Mouse (Mus musculus): ENCODE results near the gene Glp1r. TPM values are rescaled to one million over a fixed set of nuclear protein-coding genes. Genes with fewer than 3 reads are reported as not detected.

Glp1r gene
- total RNA-seq, 2 experiments from 2014 or later: 0.86 to 2.1 TPM

DNA sequence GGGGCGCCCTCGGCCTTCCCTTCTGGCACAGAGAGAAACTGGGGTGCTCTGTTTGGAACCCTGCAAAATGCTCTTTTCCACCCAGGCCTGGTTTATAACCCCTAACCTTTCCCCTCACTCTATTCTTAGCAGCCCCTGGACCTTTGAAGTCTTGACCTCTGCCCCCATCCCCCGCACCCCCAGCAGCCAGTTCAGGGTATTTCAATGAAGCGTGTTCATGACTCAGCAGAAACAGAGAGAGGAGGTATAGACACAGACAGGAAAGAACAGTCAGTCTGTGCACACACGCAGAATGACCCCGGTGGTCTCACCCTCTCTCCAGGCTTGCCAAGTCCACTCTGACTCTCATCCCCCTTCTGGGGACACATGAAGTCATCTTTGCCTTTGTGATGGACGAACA is 29.2 kb downstream of the Glp1r start:
- Histone ChIP-seq H3K27ac (no peak overlapping the region), H3K4me3 (no peak overlapping the region)
- no peak for DNase-seq (ENCODE audit: extremely low spot score in 1 of 2, low spot score in 2 of 2)
- intact Hi-C loops (cut with DNase I): no loop called here
- TF ChIP-seq CTCF (IDR thresholded peaks at IDR 0.05): no peak

- DNase-seq (ENCODE audit: extremely low spot score in 1 of 2, low spot score in 2 of 2): no peak
- H3K27ac ChIP-seq: no peak overlapping the region
- H3K4me3 ChIP-seq: no peak overlapping the region
- intact Hi-C loops (cut with DNase I): no loop called here
- TF ChIP-seq CTCF (IDR thresholded peaks at IDR 0.05): no peak
Measured at GRCm38 (mm10) chr17:30932836-30933235, 31.2 kb downstream of the Glp1r start.

GRCm38 (mm10) chr17:30935301-30935700 is 33.7 kb downstream of the Glp1r start:
- no peak for TF ChIP-seq CTCF (IDR thresholded peaks at IDR 0.05)
- Histone ChIP-seq H3K27ac (no peak overlapping the region), H3K4me3 (no peak overlapping the region)
- no peak for DNase-seq (ENCODE audit: extremely low spot score in 1 of 2, low spot score in 2 of 2)
- intact Hi-C loops (cut with DNase I): no loop called here

GRCm38 (mm10) chr17:30938554-30938953 is 36.9 kb downstream of the Glp1r start:
- intact Hi-C loops (cut with DNase I): no loop called here
- TF ChIP-seq CTCF (IDR thresholded peaks at IDR 0.05): no peak
- DNase-seq (ENCODE audit: extremely low spot score in 1 of 2, low spot score in 2 of 2): no peak
- Histone ChIP-seq H3K27ac (no peak overlapping the region), H3K4me3 (no peak overlapping the region)

GRCm38 (mm10) chr17:30948382-30948781 is 46.8 kb downstream of the Glp1r start:
- TF ChIP-seq CTCF (IDR thresholded peaks at IDR 0.05): no peak
- no peak overlapping the region for H3K4me3 ChIP-seq
- H3K27ac ChIP-seq: no peak overlapping the region
- DNase-seq (ENCODE audit: extremely low spot score in 1 of 2, low spot score in 2 of 2): no peak
- intact Hi-C loops (cut with DNase I): no loop called here

DNA sequence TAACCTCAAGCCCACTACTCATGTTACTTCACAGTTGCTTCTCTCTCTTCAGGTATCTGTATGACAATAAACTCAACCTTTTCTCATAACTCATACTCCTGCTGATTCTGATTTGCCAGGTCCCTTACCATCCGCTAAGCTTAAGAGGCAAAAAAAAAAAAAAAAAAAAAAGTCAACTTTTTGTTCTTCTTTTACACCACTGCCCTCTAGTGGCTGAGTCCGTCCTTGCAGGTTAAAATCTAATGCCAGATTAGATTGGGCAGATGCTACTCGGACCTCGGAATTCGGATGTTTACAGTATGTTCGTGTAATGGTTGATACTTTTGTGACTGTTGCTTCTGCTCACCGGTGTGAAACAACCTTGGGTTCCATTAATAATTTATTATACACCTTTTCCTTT is 49.2 kb downstream of the Glp1r start:
- intact Hi-C loops (cut with DNase I): loop anchor here (1.0 to 2.0 kb wide), 3 partner anchors 133 to 214 kb away; no protein-coding TSS in a partner anchor
- peak; percentile 86 for TF ChIP-seq CTCF (IDR thresholded peaks at IDR 0.05)
- Histone ChIP-seq H3K4me3 (no peak overlapping the region), H3K27ac (no peak overlapping the region)
- DNase-seq (ENCODE audit: extremely low spot score in 1 of 2, low spot score in 2 of 2): peak; percentile 62 to 76

GRCm38 (mm10) chr17:30951600-30951999 is 50.0 kb downstream of the Glp1r start:
- intact Hi-C loops (cut with DNase I): loop anchor here (2.0 kb wide), 2 partner anchors 205 to 215 kb away; no protein-coding TSS in a partner anchor
- Histone ChIP-seq H3K4me3 (no peak overlapping the region), H3K27ac (no peak overlapping the region)
- no peak for TF ChIP-seq CTCF (IDR thresholded peaks at IDR 0.05)
- no peak for DNase-seq (ENCODE audit: extremely low spot score in 1 of 2, low spot score in 2 of 2)

- intact Hi-C loops (cut with DNase I): no loop called here
- Histone ChIP-seq H3K27ac (no peak within 1 kb of the TSS), H3K4me3 (no peak within 1 kb of the TSS)
- no peak for DNase-seq (ENCODE audit: extremely low spot score in 1 of 2, low spot score in 2 of 2)
- no peak for TF ChIP-seq CTCF (IDR thresholded peaks at IDR 0.05)
Measured at GRCm38 (mm10) chr17:30954340-30954739, 52.7 kb downstream of the Glp1r start, which contains the start of gene Umodl1. Gene Umodl1 (plus strand): TSS chr17:30954640.

DNA sequence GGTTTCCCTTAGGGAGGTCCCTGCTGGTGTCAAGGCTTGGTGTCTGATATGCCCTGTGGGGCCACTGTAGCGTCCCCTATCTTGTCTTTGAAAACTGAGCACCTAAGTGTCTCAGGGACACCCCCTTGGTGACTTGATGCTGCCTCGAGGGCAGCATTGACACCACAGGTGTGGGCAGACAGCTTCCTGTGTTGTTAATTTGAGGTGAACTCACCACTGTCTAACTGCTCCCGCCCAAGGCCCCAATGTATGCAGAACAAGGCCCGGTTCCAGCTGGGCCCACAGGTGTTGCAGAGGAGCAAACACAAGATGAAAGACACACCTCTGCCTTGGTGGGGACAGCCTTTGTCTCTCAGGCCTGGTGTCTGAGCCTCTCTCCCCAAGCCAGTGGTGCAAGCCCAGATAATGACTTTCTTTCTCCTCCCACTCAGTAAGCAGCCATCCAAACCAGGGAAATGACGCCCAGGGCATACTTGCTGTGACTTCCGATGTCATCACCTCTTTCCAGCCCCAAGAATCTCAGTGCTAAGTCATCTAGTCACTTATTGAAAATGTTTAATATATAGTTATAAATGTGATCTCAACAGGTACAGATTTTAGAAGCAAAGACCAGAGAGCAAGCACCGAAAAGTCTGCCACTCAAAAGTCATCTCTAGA is 60.4 kb downstream of the Glp1r start:
- intact Hi-C loops (cut with DNase I): no loop called here
- Histone ChIP-seq H3K4me3 (no peak overlapping the region), H3K27ac (no peak overlapping the region)
- no peak for TF ChIP-seq CTCF (IDR thresholded peaks at IDR 0.05)
- DNase-seq (ENCODE audit: extremely low spot score in 1 of 2, low spot score in 2 of 2): no peak

DNA sequence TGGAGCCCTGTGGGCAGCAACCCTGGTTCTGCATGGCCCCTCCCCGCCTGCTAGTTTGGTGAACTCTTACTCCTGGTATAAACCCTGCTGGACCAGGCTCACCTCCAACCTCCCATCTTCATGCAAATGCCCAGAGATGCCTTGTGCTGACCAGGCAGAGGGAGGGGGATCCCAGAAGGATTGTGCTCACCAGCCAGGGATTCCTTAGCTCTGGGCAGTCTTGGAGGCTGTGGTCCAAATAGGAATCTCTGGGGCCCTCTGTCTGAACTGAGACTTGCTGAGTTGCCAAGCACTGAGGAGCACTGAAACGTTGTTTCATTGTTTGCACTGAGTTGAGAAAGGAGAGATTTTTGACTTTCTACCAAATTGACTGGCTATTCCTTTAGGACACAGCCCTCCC is 61.3 kb downstream of the Glp1r start:
- H3K4me3 ChIP-seq: no peak overlapping the region
- H3K27ac ChIP-seq: no peak overlapping the region
- intact Hi-C loops (cut with DNase I): no loop called here
- no peak for TF ChIP-seq CTCF (IDR thresholded peaks at IDR 0.05)
- DNase-seq (ENCODE audit: extremely low spot score in 1 of 2, low spot score in 2 of 2): no peak

DNA sequence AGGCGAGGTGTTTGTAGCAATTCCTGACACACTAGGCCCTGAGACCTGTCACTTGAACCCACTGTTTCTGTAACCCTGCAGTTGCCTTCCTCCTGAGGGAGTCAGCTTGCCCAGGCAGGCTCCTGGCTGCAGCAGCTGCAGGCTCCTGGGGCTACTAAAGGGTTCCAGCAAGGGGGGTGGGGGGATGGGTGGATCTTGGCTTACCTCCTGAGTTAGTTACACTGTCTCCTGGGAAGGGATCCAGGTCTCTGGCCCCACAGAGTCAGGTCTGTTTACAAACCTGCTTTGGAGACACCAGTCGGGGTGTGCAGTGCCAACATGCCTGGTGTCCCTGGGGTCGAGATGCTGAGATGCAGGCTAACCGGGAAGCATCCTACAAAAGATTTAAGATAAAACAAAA is 68.4 kb downstream of the Glp1r start:
- TF ChIP-seq CTCF (IDR thresholded peaks at IDR 0.05): no peak
- Histone ChIP-seq H3K27ac (no peak overlapping the region), H3K4me3 (no peak overlapping the region)
- DNase-seq (ENCODE audit: extremely low spot score in 1 of 2, low spot score in 2 of 2): no peak
- intact Hi-C loops (cut with DNase I): no loop called here

DNA sequence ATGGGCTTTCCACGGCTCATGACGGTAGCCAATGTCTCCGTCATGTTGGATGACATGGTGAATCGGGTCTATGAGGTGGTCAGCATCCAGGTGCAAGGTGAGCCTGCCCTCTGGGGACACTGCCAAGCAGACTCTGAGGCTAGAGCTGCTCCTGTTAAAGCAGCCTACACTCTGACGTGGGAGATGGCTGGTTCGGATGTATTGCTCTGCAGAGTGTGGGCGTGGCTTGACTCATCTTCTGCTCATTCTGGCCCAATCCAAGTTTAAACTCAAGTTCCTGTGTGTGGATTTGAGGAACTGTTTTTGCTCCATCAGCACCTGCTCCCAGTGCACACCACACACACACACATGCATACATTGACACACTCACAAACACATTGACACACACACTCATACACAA is 70.3 kb downstream of the Glp1r start:
- intact Hi-C loops (cut with DNase I): no loop called here
- no peak for TF ChIP-seq CTCF (IDR thresholded peaks at IDR 0.05)
- no peak overlapping the region for H3K4me3 ChIP-seq
- no peak overlapping the region for H3K27ac ChIP-seq
- peak; percentile 40 to 63 for DNase-seq (ENCODE audit: extremely low spot score in 1 of 2, low spot score in 2 of 2)

GRCm38 (mm10) chr17:30973332-30973731 is 71.7 kb downstream of the Glp1r start:
- Histone ChIP-seq H3K4me3 (no peak overlapping the region), H3K27ac (no peak overlapping the region)
- TF ChIP-seq CTCF (IDR thresholded peaks at IDR 0.05): no peak
- no peak for DNase-seq (ENCODE audit: extremely low spot score in 1 of 2, low spot score in 2 of 2)
- intact Hi-C loops (cut with DNase I): no loop called here
